Mouse (Mus musculus) midbrain, embryonic 11.5 days (tissue): ENCODE data around the gene Ccdc57. TPM values are rescaled to one million over a fixed set of nuclear protein-coding genes. Genes with fewer than 3 reads are reported as not detected.

Experiments used
- ATAC-seq: fragments of 200-750 bp; cut with Nextera tagmentation; 2 replicates; pipeline ENCODE4 v1.8.0; 2017; ENCODE audit warnings: moderate TSS enrichment, moderate library complexity; ENCODE audit not compliant: low FRiP score
- DNase-seq: peaks from one replicate; pipeline ENCODE4 v3.0.0; 2015; ENCODE audit warnings: low spot score; ENCODE audit errors: missing footprints
- H3K27ac ChIP-seq: fragments of 300-500 bp; sonication (generic); 2 replicates; pipeline ENCODE4 v1.5.1; 2014; ENCODE audit warnings: low read depth, low read length
- H3K27me3 ChIP-seq: fragments of 300-500 bp; sonication (generic); 2 replicates; pipeline ENCODE4 v1.6.1; 2014; ENCODE audit warnings: mild to moderate bottlenecking, low read length, moderate library complexity, mixed read lengths; ENCODE audit not compliant: control insufficient read depth, insufficient read depth
- H3K36me3 ChIP-seq: fragments of 300-500 bp; sonication (generic); 2 replicates; pipeline ENCODE4 v1.6.1; 2014; ENCODE audit warnings: mild to moderate bottlenecking, low read length, moderate library complexity, mixed read lengths; ENCODE audit not compliant: control insufficient read depth, insufficient read depth
- H3K4me1 ChIP-seq: fragments of 300-500 bp; sonication (generic); 2 replicates; pipeline ENCODE4 v1.6.1; 2014; ENCODE audit warnings: low read length; ENCODE audit not compliant: control insufficient read depth, insufficient read depth
- H3K4me2 ChIP-seq: fragments of 300-500 bp; sonication (generic); 2 replicates; pipeline ENCODE4 v1.6.1; 2014; ENCODE audit warnings: mild to moderate bottlenecking, moderate library complexity
- H3K4me3 ChIP-seq: fragments of 300-500 bp; sonication (generic); 2 replicates; pipeline ENCODE4 v1.5.1; 2014; ENCODE audit warnings: low read depth, low read length
- H3K9ac ChIP-seq: fragments of 300-500 bp; sonication (generic); 2 replicates; pipeline ENCODE4 v1.6.1; 2014; ENCODE audit warnings: low read length
- H3K9me3 ChIP-seq: fragments of 300-500 bp; sonication (generic); 2 replicates; pipeline ENCODE4 v1.6.1; 2016; ENCODE audit warnings: low read length; ENCODE audit not compliant: control insufficient read depth
- WGBS: fragments of 180-500 bp; shearing (Covaris S2); extraction: QIAGEN DNeasy Blood & Tissue Kit; methylation state at CpG from one replicate; pipeline ENCODE4 v1.1.7; 2014; 5-methylcytosine and 5-hydroxymethylcytosine counted together
- polyA plus RNA-seq: library from polyadenylated mRNA; unstranded; fragments of >200 nt; fragmentation: Nextera tagmentation; extraction: Ambion mirVana; gene quantifications from 2 replicates; pipeline ENCODE4 v1.2.1, GENCODE M21; 2014

Gene Ccdc57
- polyA plus RNA-seq, result 4.3 and 4.5 TPM in 2 replicates

DNA sequence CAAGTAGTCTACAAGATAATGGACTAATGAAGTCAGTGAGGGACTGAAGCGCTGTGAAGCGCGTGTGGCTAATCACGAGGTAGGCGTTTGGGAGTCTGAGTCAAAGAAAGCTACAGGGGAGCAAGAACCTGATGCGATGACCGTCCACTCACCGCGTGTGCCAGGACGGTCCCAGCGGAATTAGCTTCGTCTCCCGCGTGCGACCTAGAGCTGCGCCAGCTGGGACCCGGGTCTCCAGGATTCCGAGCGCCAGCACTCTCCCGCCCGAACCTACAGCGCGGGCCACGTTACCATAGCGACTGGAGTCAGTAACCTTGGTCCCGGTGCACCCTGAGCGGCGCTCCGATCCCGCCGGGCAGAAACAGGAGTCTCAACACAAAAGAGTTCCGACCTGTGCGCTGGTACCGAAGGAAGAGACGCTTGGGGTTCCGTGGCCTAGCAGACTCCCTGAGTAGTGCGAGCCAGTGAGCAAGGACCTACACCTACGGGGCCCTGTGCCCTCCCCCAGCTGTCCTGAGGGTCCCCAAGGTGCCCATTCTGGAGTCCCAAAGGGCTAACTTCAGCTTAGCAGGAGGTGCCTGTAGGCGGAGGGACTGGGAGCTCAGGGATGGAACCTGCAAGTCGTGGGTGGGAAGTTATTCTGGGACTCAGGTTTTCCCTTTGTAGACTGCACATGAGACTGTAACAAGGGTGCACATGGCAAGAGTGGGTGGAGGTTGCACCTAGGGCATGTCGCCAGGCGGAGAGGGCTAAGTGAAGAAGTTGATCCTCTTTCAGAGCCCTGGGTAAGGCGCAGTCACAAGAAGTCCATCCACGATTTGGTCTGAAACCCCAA, at the start of gene Ccdc57:
Ccdc57 (minus strand) TSS at position 309 of the 835 bp plus-strand sequence.
- Histone ChIP-seq H3K9ac (peak within 1 kb of the TSS; percentile 86), H3K4me2 (peak within 1 kb of the TSS; percentile 71), H3K27me3 (no peaks in the 10 kb centered on the region), H3K4me1 (peaks cover 7% of the 10 kb centered on the region), H3K36me3 (0 out of 2 replicates have a peak, but pooled peaks cover 2% of the 10 kb centered on the region), H3K9me3 (no peaks in the 10 kb centered on the region), H3K4me3 (peak within 1 kb of the TSS; percentile 63), H3K27ac (no peak within 1 kb of the TSS; the same call in 1 of the 2 replicates)
- 8% methylated on average over 44 of the region's 44 CpGs for WGBS
- ATAC-seq, result peak; percentile 89
- DNase-seq, result peak; percentile 99

DNA sequence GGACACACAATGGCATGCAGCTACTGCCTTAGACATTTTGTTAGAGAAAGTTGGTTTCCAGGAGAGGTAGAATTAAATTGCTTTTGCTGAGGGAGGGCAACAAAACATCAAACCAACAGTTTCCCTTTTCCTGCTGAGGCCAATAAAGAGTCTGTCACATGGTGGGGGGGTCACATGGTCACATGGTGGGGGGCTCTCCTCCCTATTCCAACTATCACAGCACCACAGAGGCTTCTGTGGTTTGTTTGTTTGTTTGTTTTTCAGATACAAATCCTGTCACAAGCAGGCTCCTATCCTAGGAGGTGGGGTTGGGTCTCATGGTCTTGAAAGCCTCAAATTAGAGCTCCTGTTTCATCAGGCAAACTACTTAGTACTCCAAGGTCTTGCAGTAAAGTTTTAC, 49.8 kb upstream of the Ccdc57 start:
- no peaks in the 10 kb centered on the region for H3K4me1 ChIP-seq
- no peak overlapping the region for H3K27ac ChIP-seq
- no peak overlapping the region for H3K9ac ChIP-seq
- H3K36me3 ChIP-seq, result peaks cover 31% of the 10 kb centered on the region
- ATAC-seq, result no peak
- H3K4me3 ChIP-seq, result no peak overlapping the region
- H3K9me3 ChIP-seq, result no peaks in the 10 kb centered on the region
- DNase-seq, result no peak
- H3K27me3 ChIP-seq, result no peaks in the 10 kb centered on the region
- no peak overlapping the region for H3K4me2 ChIP-seq

DNA sequence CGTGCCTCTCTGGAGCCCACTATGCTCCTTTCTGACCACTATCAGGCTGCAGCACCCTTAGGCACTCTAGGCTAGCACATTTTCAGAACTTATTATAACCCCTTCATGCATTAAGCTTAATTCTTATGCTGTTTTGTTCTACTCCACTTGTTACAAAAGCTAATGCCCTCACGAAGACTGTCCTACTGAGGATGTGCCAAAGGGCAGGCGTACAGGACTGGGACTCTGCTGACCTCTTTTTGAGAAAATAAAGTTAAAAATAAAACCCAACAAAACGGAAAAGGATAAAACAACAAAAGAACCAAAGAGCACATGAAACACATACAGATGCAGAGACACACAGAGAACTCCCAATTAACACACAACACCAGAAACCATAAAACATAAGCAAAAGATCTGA, 49.0 kb upstream of the Ccdc57 start:
- Histone ChIP-seq H3K27ac (no peak overlapping the region), H3K4me3 (no peak overlapping the region), H3K9me3 (no peaks in the 10 kb centered on the region), H3K27me3 (no peaks in the 10 kb centered on the region), H3K36me3 (peaks cover 34% of the 10 kb centered on the region), H3K4me2 (no peak overlapping the region), H3K9ac (no peak overlapping the region), H3K4me1 (no peaks in the 10 kb centered on the region)
- DNase-seq (no peak), ATAC-seq (no peak)
- 94% methylated on average over 4 of the region's 4 CpGs for WGBS

DNA sequence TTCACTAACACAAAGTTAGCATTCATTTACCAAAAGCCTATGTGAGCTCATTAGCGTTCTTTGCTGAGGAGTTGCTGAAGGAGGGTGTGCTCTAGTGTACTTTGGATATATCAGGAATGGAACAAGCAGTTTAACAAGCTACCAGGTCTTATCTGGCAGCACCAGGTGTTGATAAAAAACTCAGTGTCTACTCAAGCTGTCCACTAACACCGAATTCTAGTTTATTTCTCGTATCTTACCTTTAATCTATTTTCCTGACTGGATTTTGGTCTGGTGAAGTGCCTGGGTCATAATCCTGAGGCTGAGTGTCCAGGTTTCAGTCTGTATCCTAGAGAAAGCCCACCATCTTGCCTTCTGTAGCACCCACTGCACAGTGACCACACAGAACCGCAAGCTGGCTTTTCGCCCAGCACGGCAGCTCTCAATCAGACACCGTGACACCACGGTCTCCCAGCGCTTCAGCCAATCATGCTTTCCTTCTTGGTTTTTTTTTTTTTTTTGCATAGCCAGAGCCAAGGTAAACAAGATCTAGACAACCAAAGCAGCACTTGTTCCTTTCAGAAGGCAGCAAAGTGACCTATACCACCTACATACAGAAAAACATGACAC, 47.9 kb upstream of the Ccdc57 start:
- Histone ChIP-seq H3K27ac (no peak overlapping the region), H3K9ac (no peak overlapping the region), H3K4me1 (no peaks in the 10 kb centered on the region), H3K4me3 (no peak overlapping the region), H3K27me3 (no peaks in the 10 kb centered on the region), H3K36me3 (peaks cover 30% of the 10 kb centered on the region), H3K9me3 (no peaks in the 10 kb centered on the region), H3K4me2 (no peak overlapping the region)
- DNase-seq, result no peak
- no peak for ATAC-seq
- 93% methylated on average over 9 of the region's 9 CpGs for WGBS

DNA sequence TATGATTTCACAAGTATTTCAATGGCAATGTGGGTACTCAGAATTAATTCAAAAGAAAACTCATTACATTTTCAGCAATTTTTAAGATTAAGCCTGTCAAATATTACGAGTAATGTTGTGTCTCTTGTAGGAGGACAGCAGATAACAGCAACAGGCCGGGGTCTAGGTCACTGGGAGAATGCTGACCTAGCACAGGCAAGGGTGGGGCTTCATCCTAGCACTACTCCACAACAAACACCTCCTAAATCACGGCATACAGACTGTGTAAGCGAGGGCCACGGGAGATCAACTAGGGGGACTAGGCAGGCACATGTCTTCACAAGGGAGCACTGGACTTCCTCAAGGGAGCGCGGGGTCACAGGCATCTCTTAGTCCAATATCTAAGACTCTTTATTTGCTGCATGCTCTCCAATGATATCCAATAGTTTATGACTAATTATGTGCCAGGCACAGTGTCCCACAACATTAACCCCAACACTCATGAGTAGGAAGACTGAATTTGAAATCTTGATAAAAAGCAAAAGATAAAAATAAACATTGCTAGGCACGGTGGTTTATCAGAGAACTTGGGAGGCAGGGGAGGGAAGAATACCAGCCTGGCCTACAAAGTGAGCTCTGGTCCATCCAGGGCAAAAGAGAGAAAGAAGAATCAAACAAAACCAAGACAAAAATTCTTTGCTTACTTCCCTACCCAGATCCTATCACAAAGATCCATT, 47.2 kb upstream of the Ccdc57 start:
- Histone ChIP-seq H3K9me3 (no peaks in the 10 kb centered on the region), H3K4me1 (no peaks in the 10 kb centered on the region), H3K36me3 (peaks cover 32% of the 10 kb centered on the region), H3K4me3 (no peak overlapping the region), H3K27ac (no peak overlapping the region), H3K4me2 (no peak overlapping the region), H3K9ac (no peak overlapping the region), H3K27me3 (no peaks in the 10 kb centered on the region)
- ATAC-seq, result no peak
- DNase-seq, result no peak
- WGBS, result 90% methylated on average over 8 of the region's 8 CpGs

DNA sequence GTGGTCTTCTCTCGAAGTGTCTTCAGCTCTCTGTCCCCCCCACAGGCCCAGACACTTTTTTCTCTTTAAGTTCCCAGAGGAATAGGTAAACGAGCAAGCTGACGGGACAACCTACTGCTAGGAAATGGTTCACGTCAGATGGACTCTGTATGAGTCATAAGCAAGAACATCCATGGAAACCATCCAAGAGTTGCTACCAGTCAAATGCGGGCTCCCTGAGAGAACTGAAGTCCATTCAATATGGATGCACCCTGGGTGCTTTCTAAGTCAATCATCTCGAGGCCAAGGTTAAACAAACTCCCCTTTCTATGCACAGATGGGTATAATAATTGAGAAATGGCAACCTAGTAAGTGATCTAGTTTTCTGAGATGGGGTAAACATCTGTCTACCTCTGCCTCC, 40.6 kb upstream of the Ccdc57 start:
- Histone ChIP-seq H3K4me3 (no peak overlapping the region), H3K27me3 (no peaks in the 10 kb centered on the region), H3K4me2 (no peak overlapping the region), H3K27ac (no peak overlapping the region), H3K36me3 (peaks cover 22% of the 10 kb centered on the region), H3K4me1 (no peaks in the 10 kb centered on the region), H3K9me3 (no peaks in the 10 kb centered on the region), H3K9ac (no peak overlapping the region)
- 87% methylated on average over 6 of the region's 6 CpGs for WGBS
- DNase-seq (no peak), ATAC-seq (no peak)

DNA sequence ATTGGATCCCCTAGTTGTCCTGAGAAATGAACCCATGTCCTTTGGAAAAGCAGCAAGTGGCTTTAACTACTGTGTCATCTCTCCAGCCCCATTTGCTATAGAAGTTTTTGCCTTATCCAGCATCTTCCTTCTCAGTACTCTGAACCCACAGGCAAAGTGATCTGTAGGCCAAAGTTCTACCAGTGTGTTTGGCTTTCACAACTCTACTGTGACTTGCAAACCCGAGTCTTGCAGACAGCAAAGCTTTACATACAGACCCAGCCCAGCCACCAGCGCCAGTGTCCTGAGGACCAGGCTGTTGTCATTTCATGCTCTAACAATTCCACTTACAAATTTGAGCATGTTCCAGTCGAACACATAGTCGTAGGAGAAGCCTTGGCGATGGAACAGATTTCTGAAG, 38.6 kb upstream of the Ccdc57 start:
- H3K9ac ChIP-seq, result no peak overlapping the region
- H3K9me3 ChIP-seq, result no peaks in the 10 kb centered on the region
- WGBS, result 93% methylated on average over 5 of the region's 5 CpGs
- H3K4me3 ChIP-seq, result no peak overlapping the region
- H3K27me3 ChIP-seq, result no peaks in the 10 kb centered on the region
- no peak for DNase-seq
- H3K4me2 ChIP-seq, result no peak overlapping the region
- no peaks in the 10 kb centered on the region for H3K4me1 ChIP-seq
- H3K27ac ChIP-seq, result no peak overlapping the region
- peaks cover 34% of the 10 kb centered on the region for H3K36me3 ChIP-seq
- no peak for ATAC-seq

DNA sequence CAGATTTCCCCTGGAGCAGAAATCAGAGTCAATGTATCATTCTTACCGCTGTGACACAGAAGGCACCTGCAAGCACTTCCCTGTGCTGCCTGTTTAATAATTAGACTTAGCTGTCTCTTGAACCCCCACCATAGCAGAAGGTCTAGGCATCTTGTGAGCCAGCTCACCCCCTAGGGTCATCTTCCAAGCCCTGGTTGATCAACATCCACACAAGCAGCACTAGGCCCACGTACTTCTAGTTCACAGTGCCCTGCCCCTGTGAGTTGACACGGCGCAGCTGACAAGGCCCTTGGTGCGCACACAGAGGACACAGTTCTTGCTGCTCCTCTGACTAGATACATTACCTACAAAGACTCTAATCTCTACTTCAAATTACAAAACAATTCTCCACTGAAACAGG, 37.1 kb upstream of the Ccdc57 start:
- no peaks in the 10 kb centered on the region for H3K9me3 ChIP-seq
- DNase-seq (no peak), ATAC-seq (no peak)
- no peaks in the 10 kb centered on the region for H3K4me1 ChIP-seq
- no peaks in the 10 kb centered on the region for H3K27me3 ChIP-seq
- no peak overlapping the region for H3K4me3 ChIP-seq
- no peak overlapping the region for H3K4me2 ChIP-seq
- peaks cover 37% of the 10 kb centered on the region for H3K36me3 ChIP-seq
- no peak overlapping the region for H3K27ac ChIP-seq
- 93% methylated on average over 5 of the region's 5 CpGs for WGBS
- no peak overlapping the region for H3K9ac ChIP-seq

DNA sequence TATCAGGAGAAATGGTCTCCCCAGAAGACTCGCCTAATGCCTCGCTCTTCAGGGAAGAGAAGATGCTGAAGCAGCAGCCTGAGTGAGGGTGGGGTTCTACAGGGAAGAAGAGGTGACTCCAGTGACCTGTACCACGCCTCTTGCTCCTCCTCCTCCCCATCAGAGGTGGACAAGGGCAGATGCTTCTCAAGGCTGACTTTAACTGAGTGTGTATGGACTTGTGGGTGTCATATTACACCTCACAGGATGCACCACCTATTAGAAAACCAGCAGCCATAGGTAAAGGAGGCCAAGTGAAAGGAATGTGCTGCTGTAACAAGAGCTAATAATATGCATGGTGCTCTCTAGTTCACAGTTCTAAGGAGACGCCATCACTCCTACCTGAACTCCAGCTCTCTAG, 32.9 kb upstream of the Ccdc57 start:
- Histone ChIP-seq H3K36me3 (peaks cover 36% of the 10 kb centered on the region), H3K27ac (no peak overlapping the region), H3K4me3 (no peak overlapping the region), H3K4me2 (no peak overlapping the region), H3K9me3 (no peaks in the 10 kb centered on the region), H3K9ac (no peak overlapping the region), H3K4me1 (no peaks in the 10 kb centered on the region), H3K27me3 (no peaks in the 10 kb centered on the region)
- 89% methylated on average over 4 of the region's 4 CpGs for WGBS
- ATAC-seq (no peak), DNase-seq (no peak)
